Mouse (Mus musculus): ENCODE measurements around the gene Tnrc6c. TPM values are rescaled to one million over a fixed set of nuclear protein-coding genes. Genes with fewer than 3 reads are reported as not detected.
"Not testable (repeated sequence)": the region's sequence is repeated elsewhere in the genome, so short reads cannot be mapped to it uniquely, and the experiment has no call there.

Tnrc6c gene
- polyA plus RNA-seq, 1 experiment, result 56.5 TPM

DNA sequence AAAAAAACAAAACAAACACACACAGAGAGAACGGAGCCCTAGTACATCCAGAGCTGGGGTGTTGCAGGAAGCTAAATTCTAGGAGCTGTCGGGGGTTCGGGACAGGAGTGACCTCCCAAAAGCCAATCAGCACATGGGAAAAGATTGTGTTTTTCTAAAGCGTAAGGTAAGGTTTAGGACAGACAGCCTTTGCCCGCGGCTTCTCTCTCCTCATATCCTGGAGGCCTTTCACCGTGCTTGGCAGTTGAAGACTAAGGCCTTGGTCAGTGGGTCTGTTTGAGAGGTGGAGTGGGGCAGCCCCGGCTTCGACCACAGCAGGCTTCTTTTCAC lies 128.6 kb downstream of the Tnrc6c start:
- no peak for DNase-seq (ENCODE audit: extremely low spot score in 1 of 2, low spot score in 1 of 2)

DNA sequence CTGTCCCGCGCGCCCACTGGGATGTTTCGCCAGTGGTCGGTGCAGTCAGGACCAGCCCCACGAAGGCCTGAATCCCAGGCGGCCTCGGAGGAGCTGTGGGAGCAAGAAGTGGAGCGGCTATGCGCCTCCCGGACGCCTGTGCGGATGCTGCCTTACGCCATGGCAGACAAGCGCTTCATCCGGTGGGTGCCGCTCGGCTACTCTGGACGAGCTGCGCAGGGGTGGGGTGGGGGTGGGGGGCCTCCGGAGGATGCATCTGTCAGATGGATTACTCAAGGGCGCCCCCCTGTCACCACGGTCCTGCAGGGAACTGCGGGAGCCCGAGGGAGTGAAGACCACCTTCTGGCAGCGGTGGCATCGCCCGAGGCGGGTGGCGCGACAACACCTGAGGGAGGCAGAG lies 129.0 kb downstream of the Tnrc6c start:
- peak in 1 of 2 experiments; percentile 61 for DNase-seq (ENCODE audit: extremely low spot score in 1 of 2, low spot score in 1 of 2)

DNA sequence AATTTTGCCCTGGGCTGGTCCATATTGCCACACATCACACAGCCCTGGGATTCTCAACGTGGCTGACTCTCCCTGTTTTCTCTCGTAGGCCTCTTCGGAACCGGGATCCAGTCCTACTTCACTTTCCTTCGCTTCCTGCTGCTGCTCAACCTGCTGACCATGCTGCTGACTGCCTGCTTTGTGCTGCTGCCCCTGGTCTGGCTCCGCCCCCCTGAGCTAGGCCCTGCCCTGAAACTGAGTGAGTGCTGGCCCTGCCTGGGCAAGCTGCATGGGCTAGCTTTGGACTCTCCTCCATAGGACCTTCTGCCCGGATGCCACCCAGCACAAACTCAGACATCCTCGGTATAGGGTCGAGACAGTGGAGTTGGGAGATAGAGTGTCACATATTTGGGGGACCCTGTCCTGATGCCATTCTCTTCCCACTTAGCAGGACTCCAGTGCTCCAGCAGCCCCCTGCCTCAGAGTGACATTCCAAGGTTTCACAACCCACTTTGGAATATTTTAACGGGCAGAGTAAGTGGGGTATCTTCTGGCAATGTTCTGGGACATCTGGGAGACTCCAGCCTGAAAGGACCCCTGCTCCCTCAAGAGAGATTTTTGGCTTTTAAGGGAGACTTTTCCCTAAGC lies 129.7 kb downstream of the Tnrc6c start:
- DNase-seq (ENCODE audit: extremely low spot score in 1 of 2, low spot score in 1 of 2), result no peak

DNA sequence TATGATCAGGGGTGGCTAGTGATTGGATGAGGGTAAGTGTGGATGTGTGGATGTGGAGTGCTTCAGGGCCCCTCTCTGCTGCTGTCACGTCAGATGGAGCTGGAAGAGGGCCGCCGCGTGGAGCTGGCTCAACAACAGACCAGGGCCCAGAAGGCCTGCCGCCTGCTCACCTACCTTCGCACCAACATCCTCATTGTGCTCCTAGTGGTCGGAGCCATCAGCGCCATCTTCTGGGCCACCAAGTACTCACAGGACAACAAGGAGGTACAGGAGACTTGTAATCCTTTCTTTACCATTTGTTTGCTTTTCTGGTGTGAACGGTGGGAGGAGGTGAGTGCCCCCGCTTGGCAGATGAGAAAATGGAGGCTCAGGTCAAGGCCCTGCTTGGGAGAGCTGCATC lies 132.2 kb downstream of the Tnrc6c start:
- DNase-seq (ENCODE audit: extremely low spot score in 1 of 2, low spot score in 1 of 2), result peak in 1 of 2 experiments; percentile 69

DNA sequence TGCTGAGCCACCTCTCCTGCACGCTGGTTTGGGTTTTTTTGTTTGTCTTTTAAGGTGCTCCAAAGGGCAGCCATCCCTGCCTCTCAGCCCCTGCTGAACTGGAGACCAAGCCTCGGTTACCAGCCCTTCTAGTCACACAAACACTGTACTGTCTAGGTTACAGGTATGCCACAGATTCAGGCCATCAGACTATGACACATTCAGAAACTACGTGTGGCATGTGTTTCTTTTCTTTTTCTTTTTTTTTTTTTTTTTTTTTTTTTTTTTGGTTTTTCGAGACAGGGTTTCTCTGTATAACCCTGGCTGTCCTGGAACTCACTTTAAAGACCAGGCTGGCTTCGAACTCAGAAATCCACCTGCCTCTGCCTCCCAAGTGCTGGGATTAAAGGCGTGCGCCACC lies 134.4 kb downstream of the Tnrc6c start:
- not testable (repeated sequence) for DNase-seq (ENCODE audit: extremely low spot score in 1 of 2, low spot score in 1 of 2)

DNA sequence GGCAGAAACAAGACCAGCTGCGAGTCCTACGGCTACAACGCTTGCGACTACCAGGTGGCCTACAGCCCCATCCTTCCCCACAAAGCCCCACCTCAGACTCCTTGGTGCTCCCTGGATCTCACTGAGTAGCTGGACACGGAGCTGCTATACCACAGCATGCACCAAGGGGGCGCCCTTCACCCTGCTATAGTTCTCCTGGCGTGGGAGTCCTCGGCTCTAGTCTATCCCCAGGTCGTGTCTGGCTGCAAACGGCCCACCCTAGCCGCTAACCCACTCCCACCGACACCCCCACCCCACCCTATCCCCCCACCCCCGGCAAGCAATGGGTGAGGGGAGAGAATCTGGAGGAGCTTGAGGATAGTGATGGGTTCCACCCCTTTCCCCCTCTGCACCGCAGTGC lies 136.2 kb downstream of the Tnrc6c start:
- DNase-seq (ENCODE audit: extremely low spot score in 1 of 2, low spot score in 1 of 2), result peak in 1 of 2 experiments; percentile 74

DNA sequence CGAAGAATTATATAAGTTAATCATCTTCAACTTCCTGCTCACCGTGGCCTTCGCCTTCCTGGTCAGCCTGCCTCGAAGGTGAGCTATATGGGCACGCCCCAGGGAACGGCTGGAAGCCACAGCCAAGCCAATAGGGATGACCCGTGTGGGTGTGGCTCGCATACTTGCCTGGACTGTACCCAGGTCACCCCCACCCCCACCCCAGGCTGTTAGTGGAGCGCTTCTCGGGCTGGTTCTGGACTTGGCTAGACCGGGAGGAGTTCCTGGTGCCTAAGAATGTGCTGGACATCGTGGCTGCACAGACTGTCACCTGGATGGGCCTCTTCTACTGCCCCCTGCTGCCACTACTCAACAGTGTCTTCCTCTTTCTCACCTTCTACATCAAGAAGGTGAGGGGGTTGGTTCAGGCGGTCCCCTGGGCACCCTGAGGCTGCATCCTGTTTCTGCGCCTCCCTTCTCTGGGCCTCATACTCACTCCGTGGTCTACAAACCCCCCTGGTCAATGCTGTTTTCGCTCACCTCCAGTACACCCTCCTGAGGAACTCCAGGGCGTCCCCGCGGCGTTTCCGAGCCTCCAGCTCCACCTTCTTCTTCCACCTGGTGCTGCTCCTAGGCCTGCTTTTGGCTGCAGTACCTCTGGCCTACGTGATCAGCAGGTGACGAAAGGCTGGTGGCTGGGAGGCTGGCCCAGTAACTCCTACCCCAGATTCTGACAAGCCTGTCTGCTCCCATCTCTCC lies 136.8 kb downstream of the Tnrc6c start:
- no peak for DNase-seq (ENCODE audit: extremely low spot score in 1 of 2, low spot score in 1 of 2)

DNA sequence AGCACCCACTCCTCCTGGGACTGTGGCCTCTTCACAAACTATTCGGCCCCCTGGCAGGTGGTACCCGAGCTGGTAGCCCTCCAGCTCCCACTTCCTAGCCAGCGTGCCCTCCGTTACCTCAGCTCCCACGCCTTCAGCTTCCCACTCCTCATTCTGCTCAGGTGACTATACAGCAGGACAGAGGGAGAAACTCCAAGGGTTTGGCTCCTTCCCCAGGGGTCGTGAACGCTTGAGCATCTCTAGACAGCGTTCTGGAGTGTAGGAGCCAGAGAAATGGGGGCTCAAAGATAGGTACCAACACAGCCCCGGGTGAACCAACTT lies 137.3 kb downstream of the Tnrc6c start:
- no peak for DNase-seq (ENCODE audit: extremely low spot score in 1 of 2, low spot score in 1 of 2)

DNA sequence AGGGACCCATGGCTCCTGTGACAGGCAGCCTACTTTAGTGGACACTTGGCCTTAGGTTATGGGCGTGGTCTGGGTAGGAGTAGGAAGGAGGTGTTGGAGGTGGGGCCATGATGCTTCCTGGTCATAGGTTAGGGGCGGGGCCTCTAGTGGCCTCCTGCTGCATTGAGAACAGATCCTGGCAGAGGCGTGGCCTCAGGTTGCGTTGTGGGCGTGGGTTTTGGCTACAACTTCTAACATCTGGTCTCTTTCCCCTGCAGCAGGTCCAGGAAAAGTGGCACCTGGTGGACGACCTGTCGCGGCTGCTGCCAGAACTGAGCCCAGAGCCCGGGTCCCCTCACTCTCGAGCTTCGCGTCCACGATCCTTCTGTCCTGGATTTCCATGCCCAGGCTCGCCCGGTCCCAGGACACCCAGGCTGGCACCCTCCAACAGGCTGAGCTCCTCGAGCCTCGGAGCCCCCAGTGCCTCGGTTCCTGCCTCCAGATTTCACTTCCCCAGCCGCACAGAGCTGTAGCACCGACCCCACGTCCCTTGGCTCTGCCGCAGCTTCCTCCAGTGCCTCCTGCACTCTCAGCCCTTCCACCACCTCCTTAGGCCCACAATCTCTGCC lies 138.3 kb downstream of the Tnrc6c start:
- DNase-seq (ENCODE audit: extremely low spot score in 1 of 2, low spot score in 1 of 2), result no peak

DNA sequence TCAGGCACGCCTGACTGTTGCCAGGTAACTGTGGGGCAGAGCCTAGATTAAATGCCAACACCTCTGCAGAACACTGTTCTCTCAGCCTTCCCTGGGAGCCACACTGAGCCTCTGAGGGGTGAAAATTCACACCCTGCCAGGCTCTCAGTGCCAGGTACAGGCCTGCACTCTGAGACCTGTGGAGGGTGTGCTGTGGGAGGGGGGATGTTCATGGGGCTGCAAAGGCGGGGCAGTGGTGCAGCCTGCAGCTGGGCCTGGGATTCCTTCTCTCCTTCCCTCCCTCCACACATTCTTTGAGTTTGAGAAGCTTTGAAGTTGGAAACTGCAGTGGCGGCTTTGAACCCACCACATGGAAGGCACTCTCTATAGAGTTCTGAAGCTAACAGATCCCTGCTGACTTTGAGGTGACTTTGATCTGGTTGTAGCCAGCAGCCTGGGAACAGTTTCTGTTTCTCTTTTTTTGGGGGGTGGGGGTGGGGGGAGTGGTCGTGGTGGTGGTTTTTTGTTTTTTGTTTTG lies 140.0 kb downstream of the Tnrc6c start:
- no peak for DNase-seq (ENCODE audit: extremely low spot score in 1 of 2, low spot score in 1 of 2)

DNA sequence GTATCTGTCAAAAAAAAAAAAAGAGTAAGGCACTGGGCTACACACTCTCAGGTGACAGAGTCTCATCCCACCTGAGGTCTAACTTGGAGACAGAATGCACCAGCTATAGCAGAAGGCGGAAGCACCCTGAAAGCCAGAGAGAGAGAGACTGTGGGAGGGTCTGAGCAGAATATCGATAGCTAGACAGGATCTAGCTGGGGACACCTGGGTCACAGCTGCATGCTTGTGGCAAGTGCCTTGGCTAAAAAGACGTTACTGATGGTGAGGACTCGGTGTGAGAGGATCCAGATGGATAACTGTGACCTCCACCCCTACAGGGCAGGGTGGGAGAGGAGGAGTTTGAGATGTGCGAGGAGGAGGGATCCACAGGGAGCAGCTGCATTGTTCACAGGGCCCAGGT lies 142.9 kb downstream of the Tnrc6c start:
- no peak for DNase-seq (ENCODE audit: extremely low spot score in 1 of 2, low spot score in 1 of 2)

DNA sequence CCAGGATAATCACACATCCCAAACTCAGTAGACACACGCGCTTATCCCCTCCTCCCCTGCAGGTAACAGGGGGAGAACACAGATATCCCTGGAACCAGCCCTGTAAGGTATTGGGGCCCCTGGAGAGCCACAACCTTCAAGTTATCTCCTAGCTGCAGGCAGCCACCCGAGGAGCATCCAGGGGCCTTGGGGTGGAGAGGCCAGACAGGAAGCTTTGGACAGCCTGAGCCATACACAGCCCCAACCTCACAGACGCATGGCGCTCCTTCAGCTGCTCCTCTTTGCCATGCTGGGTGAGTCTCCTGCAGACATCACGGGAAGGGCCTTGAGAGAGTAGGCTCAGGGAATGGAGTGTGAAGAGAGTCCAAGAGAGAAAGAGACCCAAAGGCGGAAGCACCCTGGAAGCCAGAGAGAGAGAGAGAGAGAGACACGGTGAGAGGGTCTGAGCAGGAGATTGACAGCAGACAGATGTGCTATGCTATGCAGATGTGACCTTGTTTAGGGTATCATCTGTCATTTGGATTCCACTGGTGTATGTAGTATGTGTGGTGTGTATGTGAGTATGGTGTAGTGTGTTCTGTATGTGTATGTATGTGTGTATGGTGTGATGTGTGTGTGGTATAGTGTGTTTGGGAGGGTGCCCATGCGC lies 143.5 kb downstream of the Tnrc6c start, which contains the start of gene 6030468B19Rik:
TSS of gene 6030468B19Rik (plus strand) at position 150 of the 649 bp plus-strand sequence.
- no peak for DNase-seq (ENCODE audit: extremely low spot score in 1 of 2, low spot score in 1 of 2)

DNA sequence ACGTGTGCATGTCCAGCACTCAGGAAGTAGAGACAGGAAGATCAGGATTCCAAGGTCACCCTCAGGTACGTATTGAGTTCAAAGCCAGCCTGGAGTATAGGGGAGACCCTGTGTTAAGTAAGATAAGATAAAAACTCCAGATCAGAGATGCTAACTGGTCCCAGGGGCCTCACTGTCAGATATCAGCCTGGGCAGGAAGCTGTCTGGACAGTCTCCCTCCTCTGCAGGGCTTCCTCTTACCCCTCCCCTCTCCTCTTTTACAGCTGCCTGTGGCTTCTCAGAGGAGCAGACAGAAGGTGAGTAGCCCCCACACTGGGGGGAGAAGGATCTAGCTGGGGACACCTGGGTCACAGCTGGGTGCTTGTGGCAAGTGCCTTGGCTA lies 144.1 kb downstream of the Tnrc6c start:
- DNase-seq (ENCODE audit: extremely low spot score in 1 of 2, low spot score in 1 of 2), result no peak

DNA sequence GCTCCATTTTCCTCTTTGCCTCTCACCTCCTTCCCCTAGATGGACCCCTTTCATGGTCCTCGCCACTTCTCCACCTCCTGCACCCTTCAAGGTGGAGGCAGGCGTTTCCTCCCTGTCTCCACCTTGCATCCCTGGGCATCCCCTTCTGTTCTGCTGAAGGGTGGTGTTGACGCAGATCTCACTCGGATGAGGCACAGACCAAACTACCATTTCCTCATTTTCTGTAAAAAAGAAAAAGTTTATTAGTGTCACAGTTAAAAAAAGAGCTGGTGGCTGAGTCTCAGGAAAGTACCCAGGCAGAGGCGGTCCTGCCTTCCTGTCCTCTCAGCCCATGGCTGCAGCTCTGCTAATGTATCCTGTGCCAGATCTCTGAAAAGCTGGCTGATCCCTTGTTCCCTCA lies 145.1 kb downstream of the Tnrc6c start:
- no peak for DNase-seq (ENCODE audit: extremely low spot score in 1 of 2, low spot score in 1 of 2)

DNA sequence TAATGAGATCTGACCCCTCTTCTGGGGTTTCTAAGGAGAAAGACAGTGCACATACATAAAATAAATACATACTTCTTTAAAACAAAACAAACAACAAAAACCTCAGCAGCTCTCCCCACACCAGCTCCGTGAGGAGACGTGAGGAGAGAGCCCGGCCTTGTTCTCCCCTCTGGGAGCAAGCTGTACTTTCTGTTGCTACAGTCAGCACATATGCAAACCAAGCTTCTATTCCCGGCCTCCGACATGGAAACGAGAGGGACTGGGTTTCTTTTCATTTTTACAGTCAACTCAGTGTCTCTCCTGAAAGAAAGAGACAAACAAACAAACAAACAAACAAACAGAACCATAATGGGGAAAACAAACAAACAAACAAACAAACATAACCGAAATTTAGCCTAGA lies 145.9 kb downstream of the Tnrc6c start:
- no peak for DNase-seq (ENCODE audit: extremely low spot score in 1 of 2, low spot score in 1 of 2)

DNA sequence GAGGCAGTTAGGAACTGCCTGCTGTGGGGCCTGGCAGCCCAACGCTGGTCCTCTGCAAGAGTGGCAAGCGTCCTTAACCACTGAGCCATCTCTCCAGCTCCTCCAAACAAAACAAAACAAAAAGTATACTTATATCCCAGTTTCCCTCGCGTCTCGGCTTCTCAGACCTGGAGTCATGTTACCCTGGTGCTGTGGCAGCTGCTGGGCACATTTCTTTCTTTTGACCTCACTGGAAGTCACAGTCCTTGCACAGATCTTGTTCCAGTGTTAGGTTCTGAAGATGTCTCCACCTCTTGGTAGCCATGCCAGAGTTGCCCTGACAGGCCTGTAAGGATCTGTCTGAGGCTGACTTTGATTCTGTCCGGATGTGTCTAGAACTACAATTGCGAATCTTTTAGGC lies 147.6 kb downstream of the Tnrc6c start:
- no peak for DNase-seq (ENCODE audit: extremely low spot score in 1 of 2, low spot score in 1 of 2)

DNA sequence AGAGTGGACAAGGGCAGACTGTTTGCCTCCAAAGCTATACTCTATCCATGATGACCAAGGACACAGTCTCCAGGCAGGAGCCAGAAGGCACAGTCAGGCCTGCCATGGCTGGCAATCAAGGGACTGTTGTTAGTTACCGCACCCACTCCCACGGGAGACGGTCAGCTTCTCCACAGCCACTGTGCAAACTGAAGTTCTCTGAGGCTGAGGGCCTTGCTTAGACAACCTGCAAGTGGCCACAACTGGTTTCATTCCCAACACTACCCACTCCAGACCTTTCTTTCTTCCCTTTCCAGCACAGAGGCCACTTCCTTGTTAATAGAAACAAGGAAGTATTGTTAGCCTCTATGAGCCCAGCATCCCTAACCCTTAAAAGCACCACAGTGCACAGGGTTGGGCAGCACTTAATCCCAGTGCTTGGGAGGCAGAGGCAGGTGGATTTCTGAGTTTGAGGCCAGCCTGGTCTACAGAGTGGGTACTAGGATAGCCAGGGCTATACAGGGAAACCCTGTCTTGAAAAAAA lies 149.1 kb downstream of the Tnrc6c start:
- no peak for DNase-seq (ENCODE audit: extremely low spot score in 1 of 2, low spot score in 1 of 2)

DNA sequence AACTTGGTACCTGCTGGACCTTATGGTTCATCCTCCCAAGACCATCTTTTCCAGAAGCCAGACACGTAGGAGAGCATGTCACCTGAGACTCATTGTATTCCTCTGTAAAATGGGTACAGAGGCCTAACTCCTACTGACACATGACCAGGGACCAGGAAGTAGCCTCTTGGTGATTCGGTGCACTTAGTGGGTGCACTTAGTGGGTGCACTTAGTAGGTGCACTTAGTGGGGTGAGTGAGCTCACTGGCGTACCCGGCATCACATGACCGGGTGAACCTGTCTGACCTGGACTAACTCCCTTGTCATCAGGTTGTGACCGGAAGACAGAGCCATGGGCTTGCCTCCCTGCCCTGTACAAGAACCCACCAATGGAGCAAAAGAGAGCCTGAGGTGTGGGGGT lies 152.7 kb downstream of the Tnrc6c start:
- no peak for DNase-seq (ENCODE audit: extremely low spot score in 1 of 2, low spot score in 1 of 2)

DNA sequence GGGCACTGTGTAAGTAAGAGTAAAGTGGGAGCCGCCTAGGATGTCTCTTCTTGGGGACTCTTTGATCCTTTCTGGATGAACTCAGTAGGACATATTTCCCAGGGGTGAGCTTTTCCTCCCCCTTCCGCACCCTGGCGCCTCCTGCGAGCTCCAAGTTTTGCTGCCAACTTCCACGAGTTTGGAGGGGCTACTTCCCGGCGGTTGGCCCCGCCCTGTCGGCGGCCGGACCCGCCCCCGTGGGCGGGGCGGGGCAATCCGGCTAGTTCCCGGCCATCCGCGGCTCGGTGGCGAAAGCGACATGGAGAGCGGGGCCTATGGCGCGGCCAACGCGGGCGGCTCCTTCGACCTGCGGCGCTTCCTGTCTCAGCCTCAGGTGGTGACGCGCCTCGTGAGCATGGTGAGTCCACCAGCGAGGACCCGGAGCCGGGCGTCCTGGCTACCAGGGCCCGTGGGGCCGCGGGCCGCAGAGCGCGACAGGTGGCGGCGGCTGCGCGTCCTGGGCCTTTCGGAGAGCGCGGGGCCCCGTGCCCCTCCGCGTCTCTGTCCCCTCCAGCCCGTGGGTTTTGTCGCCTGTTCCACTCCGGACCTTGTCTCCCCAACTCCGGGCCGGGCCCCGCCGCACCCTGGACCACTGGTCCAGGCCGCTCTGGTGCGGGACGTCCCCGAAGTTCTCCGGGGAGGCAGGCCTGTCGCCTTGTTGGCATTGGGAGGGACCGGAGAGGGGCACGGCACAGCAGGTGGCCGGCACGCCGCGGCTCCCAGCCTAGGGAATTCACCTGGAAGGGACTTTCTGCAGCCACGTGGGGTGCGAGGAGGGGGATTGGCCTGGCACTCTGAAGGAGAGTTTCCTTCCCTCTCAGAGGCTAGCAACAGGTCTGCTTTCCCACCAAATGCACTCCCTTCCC lies 155.6 kb downstream of the Tnrc6c start, which contains the start of the genes Gm20708 and Syngr2:
TSS of gene Gm20708 (plus strand) at position 262 of the 905 bp plus-strand sequence.
TSS of gene Syngr2 (plus strand) at position 262 of the 905 bp plus-strand sequence.
- no peak for DNase-seq (ENCODE audit: extremely low spot score in 1 of 2, low spot score in 1 of 2)
